Mouse (Mus musculus): Measurements from ENCODE around the gene Dop1b. TPM values are rescaled to one million over a fixed set of nuclear protein-coding genes. Genes with fewer than 3 reads are reported as not detected.
"Not testable (repeated sequence)": the region's sequence is repeated elsewhere in the genome, so short reads cannot be mapped to it uniquely, and the experiment has no call there.

Gene Dop1b
- polyA plus RNA-seq, 1 experiment from 2014 or later: 11.8 TPM

- H3K4me3 ChIP-seq; ATAC-seq (ENCODE audit: insufficient number of reproducible peaks, insufficient read depth, low FRiP score, low TSS enrichment, low read depth); H3K4me1 ChIP-seq; H3K9ac ChIP-seq; H3K36me3 ChIP-seq; H3K4me2 ChIP-seq; H3K27ac ChIP-seq; H3K27me3 ChIP-seq; H3K9me3 ChIP-seq: not testable (repeated sequence)
- WGBS: 84% methylated on average over 5 of the region's 8 CpGs
Measured at GRCm38 (mm10) chr16:93822433-93823225, 110.9 kb downstream of the Dop1b start.

DNA sequence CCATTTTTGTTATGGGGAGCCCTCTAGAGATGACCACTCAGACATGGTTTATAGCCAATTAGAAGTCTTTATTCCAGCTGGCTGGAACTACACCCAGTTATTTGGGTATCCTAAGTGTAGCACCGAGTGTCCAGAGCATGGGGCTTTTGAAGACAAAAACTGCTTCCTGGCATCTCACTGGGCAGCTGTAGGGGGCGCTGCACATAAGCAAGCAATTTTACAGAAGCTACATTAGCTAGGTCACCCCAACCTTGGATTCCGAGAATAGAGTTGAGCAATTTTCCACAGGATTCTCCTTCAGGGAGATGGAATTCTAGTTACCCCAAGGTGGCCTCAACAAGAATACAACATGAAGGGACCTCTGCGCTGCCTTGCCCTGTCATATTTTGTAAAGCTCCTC is 113.1 kb downstream of the Dop1b start:
- H3K4me1 ChIP-seq: no peaks in the 10 kb centered on the region
- no peaks in the 10 kb centered on the region for H3K36me3 ChIP-seq
- H3K9ac ChIP-seq: no peak overlapping the region
- H3K27ac ChIP-seq: no peak overlapping the region
- peaks cover 14% of the 10 kb centered on the region; the same call in 1 of the 2 replicates for H3K9me3 ChIP-seq
- ATAC-seq (ENCODE audit: insufficient number of reproducible peaks, insufficient read depth, low FRiP score, low TSS enrichment, low read depth): no peak
- no peak overlapping the region for H3K4me2 ChIP-seq
- H3K27me3 ChIP-seq: no peaks in the 10 kb centered on the region
- no peak overlapping the region for H3K4me3 ChIP-seq
- 83% methylated on average over 4 of the region's 4 CpGs for WGBS

DNA sequence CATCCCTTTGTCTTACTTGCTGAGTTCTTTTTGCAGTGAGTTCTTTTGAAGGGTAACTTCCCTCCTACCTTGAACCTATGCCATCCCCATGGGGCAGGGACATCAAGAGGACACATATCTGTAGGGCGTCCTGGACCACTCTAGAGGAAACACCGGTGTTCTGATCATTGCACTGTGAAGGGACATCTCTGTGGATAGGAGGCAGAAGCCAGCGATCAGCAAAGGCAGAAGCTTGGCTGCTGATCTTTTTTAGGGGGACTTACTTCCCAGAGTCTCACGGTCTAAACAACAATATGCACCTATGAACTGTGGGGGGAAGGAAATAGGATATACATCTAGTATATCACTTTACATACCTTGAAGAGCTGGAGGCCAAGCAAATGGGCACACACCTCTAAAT is 113.8 kb downstream of the Dop1b start:
- no peak for ATAC-seq (ENCODE audit: insufficient number of reproducible peaks, insufficient read depth, low FRiP score, low TSS enrichment, low read depth)
- Histone ChIP-seq H3K36me3 (no peaks in the 10 kb centered on the region), H3K4me2 (no peak overlapping the region), H3K27ac (no peak overlapping the region), H3K9me3 (peaks cover 14% of the 10 kb centered on the region; the same call in 1 of the 2 replicates), H3K9ac (no peak overlapping the region), H3K4me3 (no peak overlapping the region), H3K4me1 (no peaks in the 10 kb centered on the region), H3K27me3 (no peaks in the 10 kb centered on the region)
- 92% methylated on average over 4 of the region's 4 CpGs for WGBS

GRCm38 (mm10) chr16:93826054-93826453 is 114.3 kb downstream of the Dop1b start:
- Histone ChIP-seq H3K9ac (no peak overlapping the region), H3K4me3 (no peak overlapping the region), H3K27ac (no peak overlapping the region), H3K27me3 (no peaks in the 10 kb centered on the region), H3K4me1 (no peaks in the 10 kb centered on the region), H3K36me3 (no peaks in the 10 kb centered on the region), H3K9me3 (peaks cover 14% of the 10 kb centered on the region; the same call in 1 of the 2 replicates), H3K4me2 (no peak overlapping the region)
- 62% methylated on average over 11 of the region's 11 CpGs for WGBS
- ATAC-seq (ENCODE audit: insufficient number of reproducible peaks, insufficient read depth, low FRiP score, low TSS enrichment, low read depth): no peak

DNA sequence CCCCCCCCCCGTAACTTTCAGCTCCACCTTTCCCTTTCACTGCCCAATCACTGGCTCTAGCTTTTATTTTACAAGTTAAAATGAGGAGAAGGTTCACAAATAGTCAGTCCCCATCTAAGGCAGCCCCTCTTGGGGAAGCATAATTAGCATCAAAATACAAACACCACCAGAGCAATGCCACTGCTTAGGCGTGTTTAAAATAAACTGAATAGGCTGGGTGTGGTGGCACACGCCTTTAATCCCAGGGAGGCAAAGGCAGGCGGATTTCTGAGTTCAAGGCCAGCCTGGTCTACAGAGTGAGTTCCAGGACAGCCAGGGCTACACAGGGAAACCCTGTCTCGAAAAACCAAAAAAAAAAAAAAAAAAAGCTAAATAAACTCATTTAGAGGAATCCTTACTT is 114.8 kb downstream of the Dop1b start:
- not testable (repeated sequence) for ATAC-seq (ENCODE audit: insufficient number of reproducible peaks, insufficient read depth, low FRiP score, low TSS enrichment, low read depth); H3K4me1 ChIP-seq; H3K27me3 ChIP-seq; H3K36me3 ChIP-seq; H3K4me3 ChIP-seq; H3K9ac ChIP-seq; H3K27ac ChIP-seq; H3K4me2 ChIP-seq
- 46% methylated on average over 5 of the region's 5 CpGs for WGBS
- peaks cover 14% of the 10 kb centered on the region; the same call in 1 of the 2 replicates for H3K9me3 ChIP-seq

DNA sequence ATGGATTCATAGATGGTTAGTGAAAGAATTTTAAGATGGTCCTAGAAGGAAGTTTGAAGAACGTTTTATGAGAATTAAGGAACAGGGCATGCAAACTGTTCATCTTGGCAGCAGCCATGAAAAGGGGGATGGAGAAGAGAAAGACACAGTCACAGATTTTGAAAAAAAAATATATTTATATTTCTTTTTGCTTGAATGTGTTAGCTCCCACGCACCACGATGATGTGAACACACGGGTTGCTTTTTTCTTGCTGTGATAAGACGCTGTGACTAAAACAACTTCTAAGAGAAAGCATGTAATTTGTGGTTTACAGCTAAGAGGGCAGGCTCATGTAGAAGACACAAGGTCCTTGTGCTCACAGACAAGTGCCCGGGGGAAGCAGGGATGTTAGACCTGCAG is 115.2 kb downstream of the Dop1b start:
- Histone ChIP-seq H3K4me1 (no peaks in the 10 kb centered on the region), H3K27ac (no peak overlapping the region), H3K9ac (no peak overlapping the region), H3K36me3 (no peaks in the 10 kb centered on the region), H3K9me3 (peaks cover 13% of the 10 kb centered on the region; the same call in 1 of the 2 replicates), H3K27me3 (no peaks in the 10 kb centered on the region), H3K4me2 (no peak overlapping the region), H3K4me3 (no peak overlapping the region)
- ATAC-seq (ENCODE audit: insufficient number of reproducible peaks, insufficient read depth, low FRiP score, low TSS enrichment, low read depth): no peak
- 77% methylated on average over 6 of the region's 6 CpGs for WGBS

DNA sequence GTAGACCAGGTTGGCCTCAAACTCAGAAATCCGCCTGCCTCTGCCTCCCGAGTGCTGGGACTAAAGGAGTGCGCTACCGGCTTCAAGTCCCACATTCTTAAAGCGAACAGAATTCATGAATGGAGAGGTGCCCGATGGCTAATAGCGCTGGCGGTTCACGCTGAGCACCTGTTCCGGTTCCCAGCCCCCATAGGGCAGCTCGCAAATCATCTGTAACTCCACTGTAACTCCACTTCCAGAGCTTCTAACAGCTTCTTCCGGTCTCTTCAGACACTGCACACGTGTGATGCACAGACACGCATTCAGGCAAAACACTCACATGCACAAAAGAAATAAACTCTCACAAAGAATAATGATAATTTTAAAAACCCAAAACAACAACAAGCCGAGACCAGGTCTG is 117.8 kb downstream of the Dop1b start:
- Histone ChIP-seq H3K9ac (no peak overlapping the region), H3K4me1 (peaks cover 14% of the 10 kb centered on the region), H3K36me3 (no peaks in the 10 kb centered on the region), H3K27ac (no peak overlapping the region), H3K9me3 (peaks cover 4% of the 10 kb centered on the region; the same call in 1 of the 2 replicates), H3K4me3 (no peak overlapping the region), H3K27me3 (no peaks in the 10 kb centered on the region), H3K4me2 (no peak overlapping the region)
- ATAC-seq (ENCODE audit: insufficient number of reproducible peaks, insufficient read depth, low FRiP score, low TSS enrichment, low read depth): no peak
- WGBS: 94% methylated on average over 15 of the region's 15 CpGs

DNA sequence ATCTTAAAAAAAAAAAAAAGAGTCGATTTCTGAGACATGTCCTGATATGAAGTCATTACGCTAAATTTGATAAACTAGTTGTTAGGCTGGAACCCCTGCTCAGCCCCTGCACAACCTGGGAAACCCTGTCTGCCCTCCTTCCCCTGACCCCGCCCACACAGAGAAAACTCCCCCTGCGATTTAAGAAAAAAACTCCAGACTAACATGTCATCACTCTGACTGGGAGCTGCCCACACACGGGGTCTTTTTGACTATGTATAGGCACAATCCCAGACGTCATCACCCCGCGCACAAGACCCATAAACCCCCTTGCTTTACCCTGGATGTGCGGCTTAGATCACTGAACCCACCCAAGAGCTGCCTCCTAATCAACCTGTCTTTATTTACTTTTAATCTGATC is 118.4 kb downstream of the Dop1b start:
- Histone ChIP-seq H3K4me1 (peaks cover 14% of the 10 kb centered on the region), H3K4me3 (no peak overlapping the region), H3K4me2 (no peak overlapping the region), H3K9me3 (peaks cover 4% of the 10 kb centered on the region; the same call in 1 of the 2 replicates), H3K27ac (no peak overlapping the region), H3K36me3 (no peaks in the 10 kb centered on the region), H3K9ac (no peak overlapping the region), H3K27me3 (no peaks in the 10 kb centered on the region)
- WGBS: 83% methylated on average over 9 of the region's 9 CpGs
- ATAC-seq (ENCODE audit: insufficient number of reproducible peaks, insufficient read depth, low FRiP score, low TSS enrichment, low read depth): no peak

DNA sequence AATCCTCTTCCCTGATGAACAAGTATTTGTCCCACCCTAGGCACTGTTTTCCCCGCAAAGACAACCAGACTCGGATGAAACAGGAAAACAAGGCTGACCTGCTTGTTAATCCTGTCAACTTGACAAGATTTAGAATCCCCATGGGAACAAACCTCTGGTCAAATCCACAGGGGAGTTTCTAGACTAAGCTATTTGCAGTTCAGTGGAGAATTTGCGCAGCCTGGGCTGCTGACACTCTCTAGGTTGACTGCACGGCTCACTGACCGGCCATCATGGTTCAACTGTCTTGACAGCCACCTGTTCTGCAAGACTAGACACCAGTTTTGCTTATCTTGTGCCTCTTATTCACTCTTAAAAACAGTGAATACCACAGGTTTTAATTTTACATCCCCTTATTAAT is 119.2 kb downstream of the Dop1b start:
- Histone ChIP-seq H3K4me3 (no peak overlapping the region), H3K27me3 (no peaks in the 10 kb centered on the region), H3K9me3 (peaks cover 4% of the 10 kb centered on the region; the same call in 1 of the 2 replicates), H3K4me1 (peaks cover 14% of the 10 kb centered on the region), H3K36me3 (no peaks in the 10 kb centered on the region), H3K27ac (no peak overlapping the region), H3K4me2 (no peak overlapping the region), H3K9ac (no peak overlapping the region)
- 72% methylated on average over 5 of the region's 5 CpGs for WGBS
- ATAC-seq (ENCODE audit: insufficient number of reproducible peaks, insufficient read depth, low FRiP score, low TSS enrichment, low read depth): no peak

GRCm38 (mm10) chr16:93831627-93832395 is 120.1 kb downstream of the Dop1b start, which contains the start of gene Morc3:
Gene Morc3, plus strand, starts transcription at chr16:93832121.
- H3K36me3 ChIP-seq: no peaks in the 10 kb centered on the region
- H3K9ac ChIP-seq: peak within 1 kb of the TSS; percentile 97
- ATAC-seq (ENCODE audit: insufficient number of reproducible peaks, insufficient read depth, low FRiP score, low TSS enrichment, low read depth): peak; percentile 94
- WGBS: 12% methylated on average over 55 of the region's 55 CpGs
- H3K4me1 ChIP-seq: peaks cover 14% of the 10 kb centered on the region
- H3K9me3 ChIP-seq: peaks cover 4% of the 10 kb centered on the region; the same call in 1 of the 2 replicates
- peak within 1 kb of the TSS; percentile 94 for H3K4me3 ChIP-seq
- peak within 1 kb of the TSS; percentile 96 for H3K27ac ChIP-seq
- peak within 1 kb of the TSS; percentile 75 for H3K4me2 ChIP-seq
- no peaks in the 10 kb centered on the region for H3K27me3 ChIP-seq

DNA sequence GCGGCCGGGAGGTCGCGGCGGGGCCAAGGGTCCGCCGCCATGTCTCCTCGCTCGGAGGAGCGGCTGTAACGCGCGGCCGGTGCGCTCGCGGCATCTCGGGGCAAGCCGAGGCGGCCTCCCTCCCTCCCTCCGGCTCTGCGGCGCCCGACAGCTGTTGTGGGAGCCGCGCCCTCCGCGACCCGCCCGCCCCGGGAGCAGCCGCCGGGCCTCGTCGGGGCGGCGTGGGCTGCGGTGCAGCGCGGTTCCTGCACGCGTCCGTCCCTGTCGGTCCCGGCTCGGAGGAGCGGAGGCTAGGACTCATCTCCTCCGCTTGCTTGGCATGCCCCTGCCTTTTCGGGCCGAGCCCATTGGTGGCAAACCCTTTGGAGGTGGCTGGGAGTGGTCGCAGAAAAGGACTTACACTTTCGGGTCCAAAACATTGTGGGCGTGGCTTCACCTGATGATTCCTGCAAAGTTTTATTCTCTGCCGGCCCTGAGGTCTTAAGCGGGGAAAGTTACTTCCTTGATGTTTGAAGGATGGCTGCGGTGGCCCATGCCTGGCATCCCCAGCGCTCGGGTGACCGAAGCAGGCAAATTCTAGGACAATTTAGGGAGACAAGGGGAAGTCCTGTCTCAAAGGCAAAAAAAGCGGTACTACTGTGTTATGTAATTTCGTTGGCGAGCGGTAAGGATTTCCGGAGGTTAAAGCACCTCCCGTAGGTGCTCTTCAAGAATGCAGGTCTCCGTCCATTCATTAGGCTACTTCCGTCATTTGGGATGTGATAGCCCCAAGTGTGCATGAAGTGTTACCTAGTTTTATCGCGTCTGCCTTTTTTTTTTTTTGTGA is 121.0 kb downstream of the Dop1b start:
- Histone ChIP-seq H3K27me3 (no peaks in the 10 kb centered on the region), H3K4me3 (peak overlapping the region; percentile 94), H3K9ac (peak overlapping the region; percentile 97), H3K4me2 (peak overlapping the region; percentile 75), H3K9me3 (peaks cover 4% of the 10 kb centered on the region; the same call in 1 of the 2 replicates), H3K36me3 (no peaks in the 10 kb centered on the region), H3K4me1 (peaks cover 14% of the 10 kb centered on the region), H3K27ac (peak overlapping the region; percentile 96)
- WGBS: 1% methylated on average over 59 of the region's 69 CpGs
- peak; percentile 38 for ATAC-seq (ENCODE audit: insufficient number of reproducible peaks, insufficient read depth, low FRiP score, low TSS enrichment, low read depth)

Measured in embryonic facial prominence, embryonic 13.5 days (tissue).